Mouse (Mus musculus) testis, adult 2 months (tissue): ENCODE measurements at regions not wholly inside any gene's neighbourhood (a gene's known extent, or its start where the extent isn't known, plus 50 kb on each side); places are given as distances from the start of the nearest gene placed in this dataset.

Source experiments
- H3K27ac ChIP-seq: fragments of 200-500 bp; 2 replicates; pipeline ENCODE4 v1.5.1; 2012; ENCODE audit warnings: low read depth, low read length; ENCODE audit not compliant: control insufficient read depth, insufficient read depth
- H3K27me3 ChIP-seq: fragments of 200-500 bp; 2 replicates; pipeline ENCODE4 v1.6.1; 2012; ENCODE audit warnings: mild to moderate bottlenecking, low read length, moderate library complexity; ENCODE audit not compliant: control insufficient read depth, insufficient read depth
- H3K36me3 ChIP-seq: fragments of 200-500 bp; 2 replicates; pipeline ENCODE4 v1.6.1; 2012; ENCODE audit warnings: mild to moderate bottlenecking, low read length; ENCODE audit not compliant: control insufficient read depth, insufficient read depth
- H3K4me1 ChIP-seq: fragments of 200-500 bp; 2 replicates; pipeline ENCODE4 v1.6.1; 2012; ENCODE audit warnings: low read length; ENCODE audit not compliant: control insufficient read depth, insufficient read depth
- H3K4me3 ChIP-seq: fragments of 200-500 bp; 2 replicates; pipeline ENCODE4 v1.5.1; 2012; ENCODE audit warnings: low read depth, mild to moderate bottlenecking, low read length, moderate library complexity, mixed read lengths; ENCODE audit not compliant: control insufficient read depth
- CTCF ChIP-seq: fragments of 200-500 bp; IDR thresholded peaks from 2 replicates; pipeline ENCODE4 v1.5.1; 2012; ENCODE audit warnings: low read depth, mild to moderate bottlenecking, inconsistent platforms, low read length, moderate library complexity; ENCODE audit not compliant: control insufficient read depth, insufficient read depth, insufficient replicate concordance
- POLR2A ChIP-seq: fragments of 200-500 bp; IDR thresholded peaks from 2 replicates; pipeline ENCODE4 v1.6.1; 2012; ENCODE audit warnings: low read depth, mild to moderate bottlenecking, inconsistent platforms, low read length, moderate library complexity; ENCODE audit not compliant: control insufficient read depth

DNA sequence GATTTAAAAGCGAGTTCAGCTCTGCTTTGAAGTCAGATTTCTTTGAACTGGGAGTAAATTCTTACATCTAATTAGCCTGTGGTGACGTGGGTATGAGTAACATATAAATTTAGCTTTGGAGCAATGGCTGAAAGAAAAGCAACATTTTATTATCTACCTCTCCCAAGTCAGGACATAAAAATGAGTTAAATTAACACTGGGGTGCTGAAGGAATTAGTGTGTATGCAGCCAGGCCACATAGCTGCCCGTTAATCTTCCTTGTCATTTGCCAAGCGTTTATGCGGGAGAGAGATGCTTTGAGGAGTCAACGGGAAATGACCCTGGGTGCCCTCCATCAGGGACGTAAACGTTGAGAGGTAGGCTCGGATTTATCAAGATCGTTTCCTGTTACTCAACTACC lies 52.0 kb upstream of the Slc38a4 start:
- Histone ChIP-seq H3K4me3 (no peak overlapping the region), H3K4me1 (no peaks in the 10 kb centered on the region), H3K27me3 (no peaks in the 10 kb centered on the region), H3K36me3 (no peaks in the 10 kb centered on the region), H3K27ac (no peak overlapping the region)
- TF ChIP-seq CTCF (no peak), POLR2A (no peak)

- H3K36me3 ChIP-seq, result no peaks in the 10 kb centered on the region
- H3K27me3 ChIP-seq, result no peaks in the 10 kb centered on the region
- H3K4me3 ChIP-seq, result no peak overlapping the region
- no peak for TF ChIP-seq POLR2A
- TF ChIP-seq CTCF, result no peak
- H3K27ac ChIP-seq, result no peak overlapping the region
- no peaks in the 10 kb centered on the region for H3K4me1 ChIP-seq
These were observed 50.8 kb upstream of the Slc38a4 start for GRCm38 (mm10) chr15:97106556-97106955.
